Mouse (Mus musculus): ENCODE data around the gene Smarcd1. TPM values are rescaled to one million over a fixed set of nuclear protein-coding genes. Genes with fewer than 3 reads are reported as not detected.

The Smarcd1 gene
- total and polyA plus RNA-seq, 2 experiments = 2.0 to 8.5 TPM

GRCm38 (mm10) chr15:99715982-99716746 is 14.2 kb downstream of the Smarcd1 start:
- H3K4me3 ChIP-seq (ENCODE audit: insufficient read depth, low read depth, low read length) = no peak overlapping the region
- peak overlapping the region; percentile 16; the same call in 1 of the 2 replicates for H3K9ac ChIP-seq (ENCODE audit: low read depth, low read length)
- H3K27ac ChIP-seq (replicated peaks; ENCODE audit: insufficient read depth, low read depth, low read length) = peak overlapping the region; percentile 87
- peak; percentile 90 for DNase-seq (ENCODE audit: extremely low read depth, low read depth, low spot score)
- WGBS = 15% methylated on average over 11 of the region's 11 CpGs
- H3K79me2 ChIP-seq (ENCODE audit: control insufficient read depth, insufficient read depth, low read length) = peaks cover 3% of the 10 kb centered on the region; the same call in 1 of the 2 replicates
- H3K4me1 ChIP-seq (ENCODE audit: control insufficient read depth, insufficient read depth, low read length) = peaks cover 44% of the 10 kb centered on the region
- no peak for TF ChIP-seq CTCF (IDR thresholded peaks at IDR 0.05; ENCODE audit: low read depth, low read length)
- no peak for TF ChIP-seq POLR2A (IDR thresholded peaks at IDR 0.05; ENCODE audit: extremely low read depth, insufficient read depth, low read length)
- H3K36me3 ChIP-seq (ENCODE audit: control insufficient read depth, insufficient read depth, low read length) = no peaks in the 10 kb centered on the region; the same call in 1 of the 2 replicates
- H3K27me3 ChIP-seq (ENCODE audit: control insufficient read depth, insufficient read depth, low read length) = no peaks in the 10 kb centered on the region

- no peak overlapping the region for H3K9ac ChIP-seq (ENCODE audit: low read depth, low read length)
- H3K4me1 ChIP-seq (ENCODE audit: control insufficient read depth, insufficient read depth, low read length) = peaks cover 45% of the 10 kb centered on the region
- DNase-seq (ENCODE audit: extremely low read depth, low read depth, low spot score) = no peak
- H3K4me3 ChIP-seq (ENCODE audit: insufficient read depth, low read depth, low read length) = no peak overlapping the region
- no peak for TF ChIP-seq POLR2A (IDR thresholded peaks at IDR 0.05; ENCODE audit: extremely low read depth, insufficient read depth, low read length)
- TF ChIP-seq CTCF (IDR thresholded peaks at IDR 0.05; ENCODE audit: low read depth, low read length) = no peak
- H3K27me3 ChIP-seq (ENCODE audit: control insufficient read depth, insufficient read depth, low read length) = no peaks in the 10 kb centered on the region
- peaks cover 3% of the 10 kb centered on the region; the same call in 1 of the 2 replicates for H3K79me2 ChIP-seq (ENCODE audit: control insufficient read depth, insufficient read depth, low read length)
- H3K36me3 ChIP-seq (ENCODE audit: control insufficient read depth, insufficient read depth, low read length) = no peaks in the 10 kb centered on the region; the same call in 1 of the 2 replicates
- WGBS = 59% methylated on average over 12 of the region's 12 CpGs
- H3K27ac ChIP-seq (replicated peaks; ENCODE audit: insufficient read depth, low read depth, low read length) = peak overlapping the region; percentile 87
These were observed 14.9 kb downstream of the Smarcd1 start for GRCm38 (mm10) chr15:99716814-99717213.

- no peaks in the 10 kb centered on the region; the same call in 1 of the 2 replicates for H3K36me3 ChIP-seq (ENCODE audit: control insufficient read depth, insufficient read depth, low read length)
- peak within 1 kb of the TSS; percentile 87 for H3K4me3 ChIP-seq (ENCODE audit: insufficient read depth, low read depth, low read length)
- H3K79me2 ChIP-seq (ENCODE audit: control insufficient read depth, insufficient read depth, low read length) = peaks cover 3% of the 10 kb centered on the region; the same call in 1 of the 2 replicates
- peak within 1 kb of the TSS; percentile 82 for H3K9ac ChIP-seq (ENCODE audit: low read depth, low read length)
- WGBS = 14% methylated on average over 26 of the region's 26 CpGs
- peaks cover 46% of the 10 kb centered on the region for H3K4me1 ChIP-seq (ENCODE audit: control insufficient read depth, insufficient read depth, low read length)
- TF ChIP-seq POLR2A (IDR thresholded peaks at IDR 0.05; ENCODE audit: extremely low read depth, insufficient read depth, low read length) (peak; percentile 90), CTCF (IDR thresholded peaks at IDR 0.05; ENCODE audit: low read depth, low read length) (no peak)
- H3K27ac ChIP-seq (replicated peaks; ENCODE audit: insufficient read depth, low read depth, low read length) = peak within 1 kb of the TSS; percentile 88
- DNase-seq (ENCODE audit: extremely low read depth, low read depth, low spot score) = peak; percentile 89
- H3K27me3 ChIP-seq (ENCODE audit: control insufficient read depth, insufficient read depth, low read length) = no peaks in the 10 kb centered on the region
These were observed 15.7 kb downstream of the Smarcd1 start, which contains the start of gene Gpd1 for GRCm38 (mm10) chr15:99717386-99718334. TSS of gene Gpd1 (plus strand) at chr15:99717515.

- Histone ChIP-seq H3K9ac (ENCODE audit: low read depth, low read length) (peak overlapping the region; percentile 82), H3K36me3 (ENCODE audit: control insufficient read depth, insufficient read depth, low read length) (no peaks in the 10 kb centered on the region; the same call in 1 of the 2 replicates), H3K4me1 (ENCODE audit: control insufficient read depth, insufficient read depth, low read length) (peaks cover 49% of the 10 kb centered on the region), H3K27ac (replicated peaks; ENCODE audit: insufficient read depth, low read depth, low read length) (peak overlapping the region; percentile 88), H3K79me2 (ENCODE audit: control insufficient read depth, insufficient read depth, low read length) (peaks cover 3% of the 10 kb centered on the region; the same call in 1 of the 2 replicates), H3K27me3 (ENCODE audit: control insufficient read depth, insufficient read depth, low read length) (no peaks in the 10 kb centered on the region), H3K4me3 (ENCODE audit: insufficient read depth, low read depth, low read length) (peak overlapping the region; percentile 87)
- DNase-seq (ENCODE audit: extremely low read depth, low read depth, low spot score) = peak; percentile 91
- TF ChIP-seq CTCF (IDR thresholded peaks at IDR 0.05; ENCODE audit: low read depth, low read length) = no peak
- WGBS = 28% methylated on average over 9 of the region's 9 CpGs
These were observed 16.6 kb downstream of the Smarcd1 start for GRCm38 (mm10) chr15:99718461-99719021.

- H3K9ac ChIP-seq (ENCODE audit: low read depth, low read length) = 0 out of 2 replicates have a peak overlapping the region, but pooled peaks have one; percentile 4
- TF ChIP-seq CTCF (IDR thresholded peaks at IDR 0.05; ENCODE audit: low read depth, low read length) (no peak), POLR2A (IDR thresholded peaks at IDR 0.05; ENCODE audit: extremely low read depth, insufficient read depth, low read length) (no peak)
These were observed 17.9 kb downstream of the Smarcd1 start for GRCm38 (mm10) chr15:99719865-99720264.

More at GRCm38 (mm10) chr15:99719865-99720264, 17.9 kb downstream of the Smarcd1 start:
- Histone ChIP-seq H3K79me2 (ENCODE audit: control insufficient read depth, insufficient read depth, low read length) (peaks cover 3% of the 10 kb centered on the region; the same call in 1 of the 2 replicates), H3K27me3 (ENCODE audit: control insufficient read depth, insufficient read depth, low read length) (no peaks in the 10 kb centered on the region), H3K36me3 (ENCODE audit: control insufficient read depth, insufficient read depth, low read length) (no peaks in the 10 kb centered on the region; the same call in 1 of the 2 replicates), H3K27ac (replicated peaks; ENCODE audit: insufficient read depth, low read depth, low read length) (no peak overlapping the region), H3K4me3 (ENCODE audit: insufficient read depth, low read depth, low read length) (no peak overlapping the region), H3K4me1 (ENCODE audit: control insufficient read depth, insufficient read depth, low read length) (peaks cover 59% of the 10 kb centered on the region)
- WGBS = 69% methylated on average over 8 of the region's 8 CpGs
- no peak for DNase-seq (ENCODE audit: extremely low read depth, low read depth, low spot score)
